Mouse (Mus musculus): ENCODE data around the gene Il18bp. TPM values are rescaled to one million over a fixed set of nuclear protein-coding genes. Genes with fewer than 3 reads are reported as not detected.
A peak's percentile ranks its signal among the peaks of the same experiment; 100 is the strongest.
"Not testable (repeated sequence)": the region's sequence is repeated elsewhere in the genome, so short reads cannot be mapped to it uniquely, and the experiment has no call there.

Il18bp gene
- 4.5 and 4.8 TPM in 2 replicates for polyA plus RNA-seq (2015; fragmentation: Nextera tagmentation; extraction: Ambion mirVana)

- no peak within 1 kb of the TSS for H3K4me3 ChIP-seq
- no peaks in the 10 kb centered on the region for H3K9me3 ChIP-seq
- no peak within 1 kb of the TSS for H3K9ac ChIP-seq
- H3K27me3 ChIP-seq, result no peaks in the 10 kb centered on the region
- no peak for ATAC-seq (ENCODE audit: low FRiP score)
- H3K4me2 ChIP-seq, result no peak within 1 kb of the TSS
- WGBS, result 89% methylated on average over 3 of the region's 3 CpGs
- H3K27ac ChIP-seq, result no peak within 1 kb of the TSS
- peaks cover 93% of the 10 kb centered on the region for H3K36me3 ChIP-seq
- H3K4me1 ChIP-seq (replicated peaks), result no peaks in the 10 kb centered on the region
Observed at GRCm38 (mm10) chr7:102018590-102018989, at the start of gene Il18bp. Gene Il18bp (minus strand): TSS chr7:102018690.

DNA sequence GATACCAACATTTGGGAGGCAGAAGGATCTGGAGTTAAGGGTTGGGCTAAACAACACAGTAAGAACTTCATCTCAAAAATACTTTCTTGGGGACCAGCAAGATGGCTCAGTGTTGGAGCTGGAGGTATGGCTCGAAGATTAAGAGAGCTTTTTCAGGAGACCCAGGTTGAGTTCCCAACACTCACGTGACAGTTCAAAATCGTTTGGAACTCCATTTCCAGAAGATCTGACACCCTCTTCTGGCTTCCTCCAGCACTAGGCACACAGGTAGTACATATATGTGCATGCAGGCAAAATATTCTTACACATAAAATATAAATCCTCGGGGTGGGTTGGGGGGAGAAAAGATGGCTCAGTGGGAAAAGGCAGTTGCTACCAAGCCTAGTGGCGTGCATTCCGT, 47.9 kb upstream of the Il18bp start:
- Histone ChIP-seq H3K4me3 (peak overlapping the region; percentile 79), H3K27ac (no peak overlapping the region), H3K9ac (peak overlapping the region; percentile 83), H3K27me3 (no peaks in the 10 kb centered on the region), H3K9me3 (no peaks in the 10 kb centered on the region), H3K4me2 (peak overlapping the region; percentile 83), H3K36me3 (peaks cover 4% of the 10 kb centered on the region), H3K4me1 (replicated peaks) (peaks cover 33% of the 10 kb centered on the region)
- 83% methylated on average over 6 of the region's 6 CpGs for WGBS
- no peak for ATAC-seq (ENCODE audit: low FRiP score)

GRCm38 (mm10) chr7:102065046-102065891, 46.8 kb upstream of the Il18bp start, which contains the start of the genes Rnf121, Xndc1 and Xntrpc:
Gene Rnf121 (minus strand): TSS chr7:102065469.
Gene Xndc1 (plus strand): TSS chr7:102065511.
Gene Xntrpc (plus strand): TSS chr7:102065713.
- WGBS, result under 1% methylated on average over 56 of the region's 56 CpGs
- H3K27me3 ChIP-seq, result no peaks in the 10 kb centered on the region
- peak; percentile 100 for ATAC-seq (ENCODE audit: low FRiP score)

GRCm38 (mm10) chr7:102064655-102065045, 46.2 kb upstream of the Il18bp start:
- 1% methylated on average over 9 of the region's 9 CpGs for WGBS
- H3K4me2 ChIP-seq, result peak overlapping the region; percentile 83

More at GRCm38 (mm10) chr7:102065046-102065891, 46.8 kb upstream of the Il18bp start, which contains the start of the genes Rnf121, Xndc1 and Xntrpc:
- peaks cover 33% of the 10 kb centered on the region for H3K4me1 ChIP-seq (replicated peaks)
- H3K4me2 ChIP-seq, result peak within 1 kb of the TSS; percentile 83
- H3K4me3 ChIP-seq, result peak within 1 kb of the TSS; percentile 79
- peak within 1 kb of the TSS; percentile 87 for H3K27ac ChIP-seq
- no peaks in the 10 kb centered on the region; the same call in 1 of the 2 replicates for H3K36me3 ChIP-seq
- H3K9me3 ChIP-seq, result no peaks in the 10 kb centered on the region
- H3K9ac ChIP-seq, result peak within 1 kb of the TSS; percentile 83

DNA sequence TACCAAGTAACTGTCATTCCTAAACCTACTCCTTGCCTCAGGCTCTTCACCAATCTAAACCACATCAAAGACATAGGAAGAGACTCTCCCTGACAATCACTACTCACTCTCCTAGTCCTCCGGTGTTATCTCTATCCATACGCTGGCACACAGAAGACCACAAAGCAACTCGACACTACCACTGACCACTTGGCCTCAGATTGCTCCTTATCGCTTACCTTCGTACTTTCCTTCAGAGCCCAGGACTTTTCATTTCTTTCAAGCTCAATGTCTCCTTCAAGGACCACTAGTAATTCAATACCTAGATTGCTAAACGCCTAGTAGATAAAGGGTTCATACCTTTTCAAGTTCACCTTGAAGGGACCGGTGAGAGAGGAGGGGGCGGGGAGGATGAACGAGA, 45.4 kb upstream of the Il18bp start:
- H3K4me3 ChIP-seq, result peak overlapping the region; percentile 79
- 94% methylated on average over 9 of the region's 9 CpGs for WGBS

More at GRCm38 (mm10) chr7:102064655-102065045, 46.2 kb upstream of the Il18bp start:
- Histone ChIP-seq H3K27ac (peak overlapping the region; percentile 87), H3K9ac (peak overlapping the region; percentile 83), H3K27me3 (no peaks in the 10 kb centered on the region), H3K4me3 (peak overlapping the region; percentile 79), H3K4me1 (replicated peaks) (peaks cover 33% of the 10 kb centered on the region), H3K36me3 (no peaks in the 10 kb centered on the region; the same call in 1 of the 2 replicates), H3K9me3 (no peaks in the 10 kb centered on the region)
- ATAC-seq (ENCODE audit: low FRiP score), result peak; percentile 58

GRCm38 (mm10) chr7:102062203-102062602, 43.7 kb upstream of the Il18bp start:
- no peaks in the 10 kb centered on the region for H3K27me3 ChIP-seq
- WGBS, result 92% methylated on average over 1 of the region's 1 CpGs
- H3K9me3 ChIP-seq, result no peaks in the 10 kb centered on the region
- ATAC-seq (ENCODE audit: low FRiP score), result no peak
- H3K27ac ChIP-seq, result no peak overlapping the region
- H3K4me2 ChIP-seq, result no peak overlapping the region
- peaks cover 12% of the 10 kb centered on the region for H3K36me3 ChIP-seq
- no peak overlapping the region for H3K4me3 ChIP-seq
- H3K4me1 ChIP-seq (replicated peaks), result peaks cover 33% of the 10 kb centered on the region
- no peak overlapping the region for H3K9ac ChIP-seq

More for the DNA sequence above, 45.4 kb upstream of the Il18bp start:
- Histone ChIP-seq H3K9ac (peak overlapping the region; percentile 83), H3K36me3 (peaks cover 5% of the 10 kb centered on the region), H3K27ac (no peak overlapping the region), H3K4me1 (replicated peaks) (peaks cover 33% of the 10 kb centered on the region), H3K27me3 (no peaks in the 10 kb centered on the region), H3K9me3 (no peaks in the 10 kb centered on the region), H3K4me2 (peak overlapping the region; percentile 83)
- no peak for ATAC-seq (ENCODE audit: low FRiP score)

GRCm38 (mm10) chr7:102061353-102061752, 42.9 kb upstream of the Il18bp start:
- ATAC-seq (ENCODE audit: low FRiP score), result no peak
- Histone ChIP-seq H3K4me1 (replicated peaks) (peaks cover 30% of the 10 kb centered on the region), H3K4me3 (no peak overlapping the region), H3K4me2 (no peak overlapping the region), H3K9me3 (no peaks in the 10 kb centered on the region), H3K27ac (no peak overlapping the region), H3K36me3 (peaks cover 21% of the 10 kb centered on the region), H3K9ac (no peak overlapping the region), H3K27me3 (no peaks in the 10 kb centered on the region)
- WGBS, result 93% methylated on average over 3 of the region's 3 CpGs

DNA sequence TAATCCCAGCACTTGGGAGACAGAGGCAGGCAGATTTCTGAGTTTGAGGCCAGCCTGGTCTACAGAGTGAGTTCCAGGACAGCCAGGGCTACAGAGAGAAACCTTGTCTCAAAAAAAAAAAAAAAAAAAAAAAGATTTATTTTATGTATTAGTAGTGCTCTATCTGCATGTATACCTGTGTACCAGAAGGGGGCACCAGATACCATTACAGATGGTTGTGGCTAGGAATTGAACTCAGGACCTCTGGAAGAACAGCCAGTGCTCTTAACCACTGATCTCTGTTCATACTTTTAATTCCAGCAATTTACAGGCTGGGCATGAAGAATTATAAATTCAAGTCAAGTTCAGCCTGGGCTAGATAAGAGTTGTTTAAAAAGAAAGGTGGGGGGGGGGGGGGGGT, 30.0 kb upstream of the Il18bp start:
- not testable (repeated sequence) for H3K9ac ChIP-seq; H3K4me1 ChIP-seq (replicated peaks); ATAC-seq (ENCODE audit: low FRiP score); H3K27ac ChIP-seq; H3K4me3 ChIP-seq; H3K4me2 ChIP-seq; H3K27me3 ChIP-seq; H3K9me3 ChIP-seq
- peaks cover 15% of the 10 kb centered on the region for H3K36me3 ChIP-seq

DNA sequence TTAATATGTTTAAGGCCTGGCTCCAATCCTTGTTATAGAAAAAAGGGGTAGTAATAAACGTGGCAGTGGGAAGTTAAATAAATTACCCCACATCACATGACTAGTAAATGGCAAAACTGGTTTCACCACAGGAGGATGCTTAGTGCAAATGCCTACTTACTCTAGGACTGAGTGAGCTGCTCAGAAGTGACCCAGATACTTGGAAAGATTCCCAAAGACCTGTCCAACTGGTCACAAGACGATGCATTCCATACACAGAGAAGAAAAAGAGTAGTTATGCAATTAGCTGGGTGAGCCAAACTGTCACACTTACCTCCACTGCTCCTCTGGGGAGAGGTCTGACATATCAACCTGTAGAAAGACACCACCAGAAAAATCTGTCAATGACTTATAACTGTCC, 23.8 kb upstream of the Il18bp start:
- ATAC-seq (ENCODE audit: low FRiP score), result no peak
- no peak overlapping the region for H3K9ac ChIP-seq
- WGBS, result 89% methylated on average over 2 of the region's 2 CpGs
- no peak overlapping the region for H3K27ac ChIP-seq
- H3K4me3 ChIP-seq, result no peak overlapping the region
- no peak overlapping the region for H3K4me2 ChIP-seq
- H3K4me1 ChIP-seq (replicated peaks), result no peaks in the 10 kb centered on the region
- H3K27me3 ChIP-seq, result no peaks in the 10 kb centered on the region
- H3K9me3 ChIP-seq, result no peaks in the 10 kb centered on the region
- H3K36me3 ChIP-seq, result peaks cover 45% of the 10 kb centered on the region

DNA sequence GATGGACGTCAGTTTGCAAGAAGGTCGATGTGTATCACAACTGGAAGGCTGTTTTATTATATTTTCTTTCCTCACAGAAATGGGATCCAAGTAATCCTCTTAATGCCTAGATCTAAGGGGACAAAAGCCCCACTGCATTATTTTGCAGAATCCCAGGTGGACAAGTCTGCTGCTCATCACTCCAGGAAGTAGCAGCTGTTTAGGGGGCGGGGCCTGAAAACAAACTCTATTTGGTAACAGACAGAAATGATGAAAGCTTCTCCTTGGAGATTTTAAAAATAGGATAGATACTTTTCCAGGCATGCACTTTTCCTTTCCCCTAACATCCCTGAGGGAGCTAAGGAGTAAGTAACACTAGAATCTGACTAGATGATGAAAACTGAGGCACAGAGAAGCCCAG, 18.8 kb upstream of the Il18bp start:
- no peak overlapping the region for H3K4me3 ChIP-seq
- peaks cover 93% of the 10 kb centered on the region for H3K36me3 ChIP-seq

DNA sequence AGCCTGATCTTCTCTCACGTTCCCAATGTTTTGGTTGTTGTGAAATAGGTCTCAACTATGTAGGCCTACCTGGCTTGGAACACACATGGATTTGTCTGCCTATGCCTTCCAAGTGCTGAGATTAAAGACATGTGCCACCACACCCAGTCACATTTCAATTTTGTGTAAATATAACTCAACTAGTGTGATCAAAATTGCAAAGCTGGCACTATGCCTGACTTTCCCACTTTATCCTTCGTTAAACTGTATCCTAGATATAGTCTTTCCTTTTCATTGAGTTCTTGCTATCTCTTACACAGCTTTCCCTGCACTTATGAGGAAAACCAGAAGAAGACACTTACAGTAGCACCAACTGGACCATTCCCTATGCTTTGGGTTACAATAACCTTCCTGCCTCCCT, 17.0 kb upstream of the Il18bp start:
- no peak for ATAC-seq (ENCODE audit: low FRiP score)
- Histone ChIP-seq H3K9me3 (no peaks in the 10 kb centered on the region), H3K27me3 (no peaks in the 10 kb centered on the region), H3K4me3 (no peak overlapping the region), H3K36me3 (peaks cover 97% of the 10 kb centered on the region), H3K27ac (no peak overlapping the region), H3K9ac (no peak overlapping the region), H3K4me1 (replicated peaks) (no peaks in the 10 kb centered on the region), H3K4me2 (no peak overlapping the region)
- WGBS, result 92% methylated on average over 2 of the region's 2 CpGs

More for the DNA sequence above, 18.8 kb upstream of the Il18bp start:
- ATAC-seq (ENCODE audit: low FRiP score), result no peak
- Histone ChIP-seq H3K9ac (no peak overlapping the region), H3K27ac (no peak overlapping the region), H3K4me1 (replicated peaks) (no peaks in the 10 kb centered on the region), H3K27me3 (no peaks in the 10 kb centered on the region), H3K9me3 (no peaks in the 10 kb centered on the region), H3K4me2 (no peak overlapping the region)
- 95% methylated on average over 3 of the region's 3 CpGs for WGBS

- Histone ChIP-seq H3K36me3 (peaks cover 97% of the 10 kb centered on the region), H3K4me1 (replicated peaks) (no peaks in the 10 kb centered on the region), H3K9me3 (no peaks in the 10 kb centered on the region), H3K9ac (no peak overlapping the region), H3K27ac (no peak overlapping the region), H3K4me3 (no peak overlapping the region), H3K4me2 (no peak overlapping the region), H3K27me3 (no peaks in the 10 kb centered on the region)
- WGBS, result 92% methylated on average over 1 of the region's 1 CpGs
- no peak for ATAC-seq (ENCODE audit: low FRiP score)
Observed at GRCm38 (mm10) chr7:102034904-102035303, 16.4 kb upstream of the Il18bp start.
